Mouse (Mus musculus) gastrocnemius, postnatal 25 days (tissue): Measurements from ENCODE around the gene Bex6. TPM values are rescaled to one million over a fixed set of nuclear protein-coding genes. Genes with fewer than 3 reads are reported as not detected.

ENCODE experiments used
- DNase-seq: peaks from one replicate; pipeline ENCODE4 v3.0.0; 2022
- long read RNA-seq, 2 experiments: library from polyadenylated mRNA; stranded (forward); transcript quantifications; one replicate each; pipeline ENCODE4 v2.0.0; 2021
- total RNA-seq, 2 experiments: library from RNA; stranded (reverse); gene quantifications; 1 replicate in 1 of 2; 2 replicates in 1 of 2; pipeline ENCODE4 v1.2.3; 2021

Gene Bex6
- total RNA-seq, result not detected
- long read RNA-seq, experiment 1, result 0 reads
- long read RNA-seq, experiment 2, result 0 reads

DNA sequence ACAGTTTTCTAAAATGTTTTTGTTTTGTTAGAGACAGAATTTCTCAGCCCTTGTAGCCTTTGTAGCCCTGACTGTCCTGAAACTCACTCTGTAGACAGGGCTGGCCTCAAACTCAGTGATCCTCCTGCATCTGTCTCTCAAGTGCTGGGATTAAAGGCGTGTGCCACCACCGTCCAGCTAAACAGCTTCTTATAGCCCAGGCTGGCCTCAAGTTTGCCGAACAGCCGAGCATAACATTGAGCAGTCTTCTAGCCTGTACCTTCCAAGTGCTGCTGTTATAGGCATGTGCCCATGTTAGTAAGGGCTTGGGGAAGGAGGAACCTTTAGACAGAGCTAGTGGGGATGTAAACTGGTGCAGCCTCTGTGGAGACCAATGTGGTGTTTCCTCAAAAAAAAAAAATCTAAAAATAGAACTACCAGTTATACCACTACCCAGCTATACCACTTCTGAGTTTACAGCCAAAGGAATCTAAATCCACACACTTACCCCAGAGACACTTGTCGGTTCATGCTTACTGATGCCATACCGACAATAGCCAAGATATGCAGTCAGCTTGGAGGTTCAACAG is at the start of gene Bex6:
Gene Bex6 (plus strand): TSS at position 491 of the 569 bp plus-strand sequence.
- DNase-seq, result no peak

DNA sequence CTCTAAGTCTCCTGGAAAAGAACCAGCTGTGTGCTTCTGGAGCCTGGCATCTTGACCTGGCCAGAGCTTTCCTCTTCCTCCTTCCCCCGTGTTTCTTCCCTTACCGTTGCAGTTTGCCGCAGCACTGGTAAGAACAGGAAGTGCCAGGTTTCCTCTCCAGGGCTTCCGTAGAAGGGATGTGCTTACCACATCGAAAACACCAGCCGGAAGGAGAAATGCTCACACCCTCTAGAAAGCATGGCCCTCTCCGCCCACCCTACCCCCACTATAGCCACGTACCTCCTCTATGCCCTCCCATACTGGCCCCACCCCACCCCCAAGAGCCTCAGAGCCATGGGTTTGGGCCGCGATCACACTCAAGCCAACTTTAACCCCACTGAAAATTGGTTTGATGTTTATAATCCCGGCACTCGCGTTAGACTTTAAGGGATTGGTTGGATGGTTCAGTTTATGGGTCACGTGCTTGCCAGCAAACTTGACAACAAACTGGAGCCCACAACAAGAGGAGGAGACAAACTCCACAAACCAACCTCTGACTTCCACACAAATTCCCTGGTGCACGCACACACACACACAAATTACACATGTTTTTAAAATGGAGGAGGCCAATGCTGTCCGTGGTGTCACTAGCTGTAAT is 49.3 kb upstream of the Bex6 start:
- peak; percentile 43 for DNase-seq

DNA sequence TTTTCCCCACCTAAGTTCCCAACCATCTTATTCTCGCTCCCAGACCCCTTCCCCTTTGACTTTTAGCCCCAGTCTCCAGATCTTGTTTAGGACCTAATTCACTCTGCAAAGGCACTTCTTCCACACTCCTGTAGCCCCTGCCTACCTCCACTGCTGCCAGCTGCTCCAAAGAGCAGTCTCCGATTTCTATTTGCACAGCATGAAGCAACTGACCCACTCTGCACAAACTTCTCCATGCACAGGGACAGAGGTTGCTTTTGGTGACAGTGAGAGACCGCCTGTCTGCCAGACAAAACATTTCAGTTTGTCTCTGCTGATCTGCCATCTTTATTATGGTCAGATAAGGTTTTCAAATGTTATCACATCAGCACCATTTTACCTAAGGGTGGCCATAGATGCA is 46.5 kb upstream of the Bex6 start:
- no peak for DNase-seq

- no peak for DNase-seq
Measured at GRCm38 (mm10) chr16:32135842-32136357, 43.7 kb upstream of the Bex6 start.

- no peak for DNase-seq
Measured at GRCm38 (mm10) chr16:32138954-32139353, 40.7 kb upstream of the Bex6 start.

DNA sequence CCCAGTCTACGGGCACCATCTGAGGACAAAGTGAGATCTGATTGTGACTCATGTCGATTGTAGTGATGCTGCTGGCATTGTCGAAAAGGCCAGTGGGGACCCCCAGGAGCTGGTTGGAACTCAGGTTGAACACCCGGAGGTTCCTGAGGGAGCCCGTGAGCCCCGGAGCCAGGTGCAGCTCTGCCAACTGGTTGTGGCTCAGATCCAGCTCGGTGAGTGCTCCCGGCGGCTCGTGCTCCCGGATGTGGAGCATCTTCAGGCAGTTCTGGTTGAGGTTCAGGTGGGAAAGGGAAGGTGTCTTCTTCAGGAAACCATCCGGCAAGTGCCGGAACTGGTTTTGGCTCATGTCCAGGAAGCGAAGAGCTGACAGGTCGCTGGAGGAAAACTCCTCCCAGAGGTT is 35.9 kb upstream of the Bex6 start:
- DNase-seq, result no peak

DNA sequence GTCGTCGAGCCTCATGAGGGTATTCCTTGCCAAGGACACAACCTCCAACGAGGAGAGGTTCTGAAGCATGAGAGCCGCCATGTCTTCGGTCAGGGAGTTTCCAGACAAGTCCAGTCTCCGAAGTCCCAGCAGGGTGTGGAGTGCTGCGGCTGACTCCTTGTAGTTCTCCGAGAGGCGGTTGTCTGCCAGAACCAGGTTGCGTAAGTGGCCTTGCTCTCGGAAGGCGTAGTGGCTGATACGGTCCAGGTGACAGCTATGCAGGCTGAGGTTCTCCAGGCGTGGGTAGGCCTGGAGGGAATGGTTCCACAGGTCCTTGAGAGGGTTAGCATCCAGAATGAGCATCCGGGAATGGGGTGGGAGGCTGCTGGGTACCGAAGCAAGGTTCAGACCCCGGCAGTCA is 35.0 kb upstream of the Bex6 start:
- no peak for DNase-seq

DNA sequence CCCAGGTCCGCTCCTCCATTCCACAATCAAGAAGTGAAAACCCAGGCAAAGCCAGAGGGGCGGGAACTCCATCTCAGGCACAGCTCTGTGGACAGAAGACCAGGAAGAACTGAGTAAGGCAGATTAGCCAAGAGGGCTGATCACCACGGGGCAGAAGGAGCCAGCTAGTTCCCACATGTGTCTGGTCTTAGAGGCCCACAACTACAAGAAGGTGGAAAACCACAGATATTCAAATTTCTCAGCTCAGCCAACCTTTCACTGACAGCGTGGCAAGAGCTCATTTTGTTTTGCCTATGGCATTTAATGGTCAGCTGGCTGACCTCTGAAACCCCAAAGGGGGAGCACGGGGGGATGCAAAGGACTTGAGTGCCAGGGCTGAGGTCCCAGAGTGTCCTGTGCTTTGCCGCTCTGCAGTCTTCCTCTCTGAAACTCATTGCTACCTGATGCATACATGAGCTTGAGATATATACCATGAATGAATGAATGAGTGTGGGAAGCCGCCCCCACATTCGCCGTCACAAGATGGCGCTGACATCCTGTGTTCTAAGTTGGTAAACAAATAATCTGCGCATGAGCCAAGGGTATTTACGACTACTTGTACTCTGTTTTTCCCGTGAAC is 31.9 kb upstream of the Bex6 start:
- no peak for DNase-seq

DNA sequence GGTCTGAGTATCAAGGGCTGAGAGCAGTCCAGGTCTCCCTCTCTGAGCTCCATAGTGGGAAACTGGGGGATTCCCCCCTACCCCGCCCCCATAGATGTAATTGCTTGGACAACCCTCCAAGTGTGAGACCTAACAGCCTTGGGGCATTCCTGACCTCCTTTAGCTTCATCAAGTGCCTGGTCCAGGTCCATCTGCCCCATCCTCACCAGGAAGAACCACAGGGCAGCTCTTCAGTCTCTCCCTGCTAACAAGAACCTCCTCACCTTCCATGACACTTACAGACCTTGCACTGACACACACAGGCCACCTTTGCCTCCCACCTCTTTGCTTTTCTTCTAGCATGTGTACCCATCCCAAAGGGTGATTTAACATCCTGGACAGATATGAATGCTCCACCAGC is 25.6 kb upstream of the Bex6 start:
- no peak for DNase-seq

GRCm38 (mm10) chr16:32154437-32154836 is 25.2 kb upstream of the Bex6 start:
- DNase-seq, result no peak

DNA sequence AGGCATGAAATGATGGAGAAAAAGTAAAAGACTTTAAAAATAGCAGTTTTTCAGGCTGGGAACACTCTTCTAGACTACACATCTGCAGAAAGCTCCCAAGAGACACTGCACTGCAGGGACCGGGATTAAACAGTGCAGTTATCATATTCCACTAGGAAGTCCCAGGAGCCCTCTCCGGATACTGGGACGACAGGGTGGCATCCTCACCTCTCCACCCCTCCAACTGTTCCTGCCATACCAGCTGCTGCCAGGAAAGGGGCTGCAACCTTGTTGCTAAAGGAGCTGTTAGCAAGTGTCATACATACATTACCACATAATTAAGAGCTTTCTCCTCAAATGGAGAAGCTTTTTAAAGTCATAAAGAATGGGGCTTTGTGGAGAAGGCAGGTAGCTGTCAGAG is 22.9 kb upstream of the Bex6 start:
- DNase-seq, result no peak

DNA sequence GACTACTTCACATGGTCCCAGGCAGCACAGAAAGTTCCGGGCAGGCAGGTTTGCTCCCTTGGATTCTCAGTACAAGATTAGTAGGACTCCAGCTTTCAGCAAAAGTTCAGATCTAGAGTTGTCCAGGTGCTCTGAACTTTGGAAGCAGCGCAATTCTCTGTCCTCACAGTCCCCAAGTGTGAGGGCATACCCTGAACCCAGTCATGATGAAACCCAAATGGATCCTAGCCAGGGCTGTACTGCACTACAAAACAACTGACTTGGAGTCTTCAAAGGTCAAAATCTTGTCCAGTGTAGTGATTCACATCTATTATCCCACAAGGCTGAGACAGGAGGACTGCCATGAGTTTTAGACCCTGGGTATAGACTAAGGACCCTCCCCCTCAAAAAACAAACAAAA is 22.3 kb upstream of the Bex6 start:
- DNase-seq, result no peak

- DNase-seq, result no peak
Measured at GRCm38 (mm10) chr16:32158966-32159365, 20.7 kb upstream of the Bex6 start.

DNA sequence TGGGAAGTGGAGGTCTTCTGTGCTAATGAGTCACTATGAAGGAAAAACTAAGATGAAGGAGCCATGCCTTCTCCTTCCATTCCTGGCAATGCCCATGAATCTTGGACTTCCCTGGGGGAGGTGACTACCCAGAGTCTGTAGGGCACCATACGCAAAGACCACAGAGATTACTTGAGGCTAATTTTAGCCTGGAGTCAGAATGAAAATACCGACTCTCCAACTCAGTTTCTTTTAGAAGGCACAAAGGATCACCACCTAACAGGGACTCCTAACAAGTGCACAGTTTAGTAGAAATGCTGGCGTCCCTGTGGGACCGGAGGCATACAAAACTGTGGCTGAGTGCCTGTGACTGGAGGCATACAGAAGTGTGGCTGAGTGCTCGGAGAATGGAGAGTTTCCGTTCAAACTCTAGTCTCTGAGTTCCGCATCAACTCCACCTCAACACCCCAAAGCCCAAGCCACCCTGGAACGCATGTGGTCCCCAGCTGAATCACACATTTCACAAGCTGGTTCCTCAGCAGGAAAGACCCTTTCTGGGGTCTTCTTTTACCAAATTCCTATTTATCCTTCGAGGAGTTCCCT is 18.8 kb upstream of the Bex6 start:
- DNase-seq, result no peak

GRCm38 (mm10) chr16:32163392-32163791 is 16.2 kb upstream of the Bex6 start:
- DNase-seq, result no peak

- no peak for DNase-seq
Measured at GRCm38 (mm10) chr16:32163891-32164290, 15.7 kb upstream of the Bex6 start.

GRCm38 (mm10) chr16:32164396-32165027 is 15.1 kb upstream of the Bex6 start:
- DNase-seq, result no peak

- peak; percentile 54 for DNase-seq
Measured at GRCm38 (mm10) chr16:32165281-32165821, 14.3 kb upstream of the Bex6 start, which contains the start of gene Nrros. TSS of gene Nrros (minus strand) at chr16:32165594.

- no peak for DNase-seq
Measured at GRCm38 (mm10) chr16:32167819-32168545, 11.6 kb upstream of the Bex6 start.

DNA sequence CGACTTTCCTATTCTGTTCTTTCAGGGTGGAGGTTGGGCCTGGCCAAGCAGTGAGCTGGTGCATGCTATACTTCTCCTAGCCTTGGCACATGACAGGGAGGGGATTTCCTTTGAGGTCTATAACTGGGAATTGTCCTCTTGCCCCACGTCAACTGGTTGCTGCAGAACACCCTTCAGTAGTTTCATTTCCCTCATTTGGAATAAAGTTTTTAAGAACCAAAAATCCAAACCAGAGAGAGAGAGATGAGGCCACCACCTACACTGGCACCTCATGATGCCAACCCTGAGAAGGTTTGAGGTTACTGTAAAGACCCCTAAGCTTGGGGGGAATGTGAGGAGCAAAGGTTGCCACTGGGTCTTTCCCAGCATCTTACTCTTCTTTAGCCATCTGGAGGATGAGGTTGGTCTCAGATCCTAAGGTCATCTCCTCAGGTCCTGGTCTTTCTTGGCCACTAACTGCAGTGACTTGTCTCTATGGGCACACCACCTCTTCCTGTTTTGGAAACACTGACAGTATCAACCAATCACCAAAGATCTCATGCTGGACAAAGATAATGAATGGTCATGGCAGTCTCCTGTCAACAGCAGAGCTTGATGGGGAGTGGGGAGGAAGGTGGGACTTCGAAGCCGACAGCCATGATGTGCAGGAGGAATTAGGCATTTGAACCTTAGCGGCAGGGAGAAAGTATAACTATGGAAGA is 8.4 kb upstream of the Bex6 start:
- no peak for DNase-seq

- no peak for DNase-seq
Measured at GRCm38 (mm10) chr16:32173401-32173800, 6.2 kb upstream of the Bex6 start.
